Mouse (Mus musculus) embryonic facial prominence, embryonic 11.5 days (tissue): ENCODE measurements at regions not wholly inside any gene's neighbourhood (a gene's known extent, or its start where the extent isn't known, plus 50 kb on each side); places are given as distances from the start of the nearest gene placed in this dataset.
A peak's percentile ranks its signal among the peaks of the same experiment; 100 is the strongest.

ENCODE experiments used
- ATAC-seq: fragments of 200-750 bp; cut with Nextera tagmentation; replicated peaks from 2 replicates; pipeline ENCODE4 v1.8.0; 2017; ENCODE audit warnings: low read depth; ENCODE audit not compliant: insufficient number of reproducible peaks, low FRiP score, low TSS enrichment
- DNase-seq: peaks from one replicate; pipeline ENCODE4 v3.0.0-alpha.2; 2015; ENCODE audit warnings: low spot score
- H3K27ac ChIP-seq: fragments of 300-500 bp; sonication (generic); replicated peaks from 2 replicates; pipeline ENCODE4 v1.5.1; 2014; ENCODE audit warnings: mild to moderate bottlenecking, low read depth, low read length, control low read depth
- H3K27me3 ChIP-seq: fragments of 300-500 bp; sonication (generic); 2 replicates; pipeline ENCODE4 v1.6.1; 2014; ENCODE audit warnings: mild to moderate bottlenecking, low read length, moderate library complexity, mixed read lengths; ENCODE audit not compliant: control insufficient read depth, insufficient read depth
- H3K36me3 ChIP-seq: fragments of 300-500 bp; sonication (generic); replicated peaks from 2 replicates; pipeline ENCODE4 v1.6.1; 2014; ENCODE audit warnings: low read depth, mild to moderate bottlenecking, low read length, moderate library complexity, mixed read lengths; ENCODE audit not compliant: control insufficient read depth, insufficient read depth
- H3K4me1 ChIP-seq: fragments of 300-500 bp; sonication (generic); 2 replicates; pipeline ENCODE4 v1.6.1; 2014; ENCODE audit warnings: low read length, mixed read lengths; ENCODE audit not compliant: control insufficient read depth, insufficient read depth
- H3K4me2 ChIP-seq: fragments of 300-500 bp; sonication (generic); 2 replicates; pipeline ENCODE4 v1.6.1; 2014; ENCODE audit warnings: low read depth, mild to moderate bottlenecking, control low read depth, low read length, moderate library complexity
- H3K4me3 ChIP-seq: fragments of 300-500 bp; sonication (generic); 2 replicates; pipeline ENCODE4 v1.5.1; 2014; ENCODE audit warnings: low read depth, low read length, control low read depth
- H3K9ac ChIP-seq: fragments of 300-500 bp; sonication (generic); replicated peaks from 2 replicates; pipeline ENCODE4 v1.6.1; 2014; ENCODE audit warnings: mild to moderate bottlenecking, control low read depth, low read length
- H3K9me3 ChIP-seq: fragments of 300-500 bp; sonication (generic); replicated peaks from 2 replicates; pipeline ENCODE4 v1.6.1; 2016; ENCODE audit warnings: mild to moderate bottlenecking, low read length, inconsistent platforms, mixed read lengths; ENCODE audit not compliant: control insufficient read depth
- WGBS: fragments of 180-500 bp; shearing (Covaris S2); extraction: QIAGEN DNeasy Blood & Tissue Kit; methylation state at CpG from one replicate; pipeline ENCODE4 v1.1.7; 2014; 5-methylcytosine and 5-hydroxymethylcytosine counted together

- Histone ChIP-seq H3K9me3 (no peaks in the 10 kb centered on the region), H3K27ac (no peak overlapping the region), H3K4me2 (no peak overlapping the region), H3K4me3 (no peak overlapping the region), H3K9ac (no peak overlapping the region), H3K36me3 (no peaks in the 10 kb centered on the region), H3K4me1 (no peaks in the 10 kb centered on the region), H3K27me3 (no peaks in the 10 kb centered on the region)
- DNase-seq (peak; percentile 81), ATAC-seq (peak; percentile 63)
- WGBS: 27% methylated on average over 7 of the region's 7 CpGs
Measured at GRCm38 (mm10) chr9:47280146-47280545, 249.8 kb upstream of the Cadm1 start.

GRCm38 (mm10) chr9:47280598-47280997, 249.4 kb upstream of the Cadm1 start:
- H3K9ac ChIP-seq: no peak overlapping the region
- H3K27ac ChIP-seq: no peak overlapping the region
- ATAC-seq: peak; percentile 4; the same call in 1 of the 2 replicates
- no peaks in the 10 kb centered on the region for H3K9me3 ChIP-seq
- peak; percentile 27 for DNase-seq
- no peak overlapping the region for H3K4me2 ChIP-seq
- no peaks in the 10 kb centered on the region for H3K27me3 ChIP-seq
- 33% methylated on average over 8 of the region's 8 CpGs for WGBS
- no peaks in the 10 kb centered on the region for H3K36me3 ChIP-seq
- no peak overlapping the region for H3K4me3 ChIP-seq
- no peaks in the 10 kb centered on the region for H3K4me1 ChIP-seq

DNA sequence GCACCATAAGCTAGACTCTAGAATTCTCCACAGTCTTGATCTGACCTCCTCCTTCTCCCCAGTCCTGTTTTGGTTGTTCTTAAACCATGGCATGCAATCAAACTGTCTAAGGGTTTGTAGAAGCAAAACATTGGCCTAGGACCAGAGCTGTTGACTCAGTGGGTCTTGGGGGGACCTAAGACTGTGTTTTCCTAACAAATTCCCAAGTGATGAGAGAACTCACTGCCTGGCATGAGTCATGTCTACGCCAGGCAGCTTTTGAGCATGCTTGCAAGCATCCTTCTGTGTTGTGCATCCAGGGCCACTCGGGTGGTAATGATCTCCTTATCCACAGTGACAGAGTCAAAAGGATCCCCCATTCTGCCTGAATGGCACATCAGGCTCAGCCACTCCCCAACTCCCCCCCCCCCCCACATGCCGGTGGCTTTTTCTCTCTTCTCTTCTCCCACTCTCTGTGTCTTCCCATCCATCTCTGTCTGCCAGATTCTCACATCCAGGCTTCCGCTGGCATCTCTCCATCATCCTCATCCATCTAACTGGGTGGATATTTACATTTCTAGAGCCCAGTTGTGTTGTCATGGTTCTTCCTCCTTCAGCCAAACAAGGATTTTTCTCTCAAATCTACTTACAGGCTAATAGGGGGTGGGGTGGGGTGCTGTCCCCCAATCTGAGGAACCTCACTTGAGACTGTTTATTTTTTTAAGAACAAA, 246.1 kb upstream of the Cadm1 start:
- Histone ChIP-seq H3K9ac (no peak overlapping the region), H3K27ac (no peak overlapping the region), H3K36me3 (no peaks in the 10 kb centered on the region), H3K9me3 (no peaks in the 10 kb centered on the region), H3K4me2 (no peak overlapping the region), H3K27me3 (no peaks in the 10 kb centered on the region), H3K4me3 (no peak overlapping the region), H3K4me1 (no peaks in the 10 kb centered on the region)
- DNase-seq (no peak), ATAC-seq (no peak)
- 87% methylated on average over 4 of the region's 4 CpGs for WGBS

DNA sequence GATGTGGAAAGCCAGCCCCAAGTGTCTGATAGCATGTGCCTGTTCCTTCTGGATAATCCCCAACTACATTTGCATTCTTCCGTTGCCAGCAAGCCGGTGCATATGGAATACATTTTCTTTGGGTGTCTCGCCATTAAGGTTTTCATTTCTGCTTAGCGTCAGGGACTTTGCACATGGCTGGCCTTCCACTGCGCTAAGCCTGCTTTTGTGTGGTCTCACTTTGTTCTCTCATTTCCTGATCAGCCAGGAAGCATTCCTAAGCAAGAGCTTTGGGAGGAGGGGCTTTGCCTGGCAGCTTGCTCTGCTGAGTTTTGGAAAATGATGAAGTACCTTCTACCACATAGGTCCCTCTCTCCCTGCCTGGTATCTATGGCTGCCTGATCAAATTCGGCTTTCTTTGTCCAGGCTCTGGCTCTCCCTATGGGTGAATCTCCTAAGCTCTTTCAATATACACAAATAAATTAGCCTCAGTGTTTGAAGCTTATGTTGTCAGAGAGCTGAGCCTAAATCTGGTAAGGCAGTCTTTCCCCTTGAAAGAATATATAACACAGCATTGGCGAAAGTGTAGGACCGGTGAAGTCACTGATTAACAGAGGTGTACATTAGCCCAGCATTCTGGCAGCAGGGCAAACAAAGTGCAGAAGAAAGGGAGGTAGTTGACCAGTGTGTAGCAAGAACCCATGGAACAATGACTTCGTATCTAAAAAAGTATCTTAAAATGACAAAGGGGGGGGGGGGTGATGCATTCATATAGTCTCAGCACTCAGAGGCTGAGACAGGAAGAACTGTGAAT, 242.8 kb upstream of the Cadm1 start:
- ATAC-seq: 0 out of 2 replicates have a peak, but pooled peaks have one; percentile 56
- H3K27ac ChIP-seq: no peak overlapping the region

DNA sequence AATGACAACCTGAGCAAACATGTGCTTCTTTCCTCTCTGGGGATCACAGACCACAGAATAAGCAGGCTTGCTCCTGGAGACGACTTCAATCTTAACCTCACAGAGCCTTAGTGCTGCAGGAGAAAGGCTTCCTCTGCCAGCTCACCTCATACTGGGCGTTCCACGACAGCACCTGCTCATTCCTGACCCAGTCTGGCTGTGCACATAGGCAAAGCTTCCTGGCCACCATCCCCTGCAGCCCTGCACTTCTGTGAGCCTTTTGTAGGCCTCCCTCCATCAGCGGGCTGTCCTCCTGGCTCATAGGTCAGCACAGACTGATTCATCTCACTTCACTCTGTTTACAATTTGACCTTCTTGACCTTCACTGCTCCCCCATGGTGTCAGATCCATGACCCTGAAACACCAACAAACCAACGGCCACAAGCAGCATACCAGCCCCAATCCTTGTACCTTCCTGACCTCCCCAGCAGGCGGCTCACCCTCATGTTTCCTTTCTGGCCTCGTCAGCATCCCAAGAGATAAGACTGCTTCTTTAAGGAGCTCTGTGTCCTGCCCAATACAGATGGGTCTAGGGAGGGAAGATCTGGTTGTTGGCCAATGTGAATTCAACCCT, 241.3 kb upstream of the Cadm1 start:
- H3K4me2 ChIP-seq: no peak overlapping the region
- H3K4me3 ChIP-seq: no peak overlapping the region
- H3K27ac ChIP-seq: no peak overlapping the region
- no peaks in the 10 kb centered on the region for H3K27me3 ChIP-seq
- 38% methylated on average over 7 of the region's 7 CpGs for WGBS
- no peak for ATAC-seq
- no peaks in the 10 kb centered on the region for H3K9me3 ChIP-seq
- H3K36me3 ChIP-seq: no peaks in the 10 kb centered on the region
- DNase-seq: no peak
- no peaks in the 10 kb centered on the region for H3K4me1 ChIP-seq
- H3K9ac ChIP-seq: no peak overlapping the region

More for the DNA sequence above, 242.8 kb upstream of the Cadm1 start:
- no peaks in the 10 kb centered on the region for H3K9me3 ChIP-seq
- H3K27me3 ChIP-seq: no peaks in the 10 kb centered on the region
- no peaks in the 10 kb centered on the region for H3K4me1 ChIP-seq
- H3K4me3 ChIP-seq: no peak overlapping the region
- peak; percentile 85 for DNase-seq
- no peak overlapping the region for H3K9ac ChIP-seq
- no peaks in the 10 kb centered on the region for H3K36me3 ChIP-seq
- 46% methylated on average over 9 of the region's 9 CpGs for WGBS
- H3K4me2 ChIP-seq: no peak overlapping the region

- Histone ChIP-seq H3K4me1 (no peaks in the 10 kb centered on the region), H3K4me3 (no peak overlapping the region), H3K27me3 (no peaks in the 10 kb centered on the region), H3K9ac (no peak overlapping the region), H3K4me2 (no peak overlapping the region), H3K36me3 (no peaks in the 10 kb centered on the region), H3K27ac (no peak overlapping the region), H3K9me3 (no peaks in the 10 kb centered on the region)
- DNase-seq (no peak), ATAC-seq (no peak)
- 64% methylated on average over 1 of the region's 1 CpGs for WGBS
Measured at GRCm38 (mm10) chr9:47300633-47301032, 229.3 kb upstream of the Cadm1 start.

DNA sequence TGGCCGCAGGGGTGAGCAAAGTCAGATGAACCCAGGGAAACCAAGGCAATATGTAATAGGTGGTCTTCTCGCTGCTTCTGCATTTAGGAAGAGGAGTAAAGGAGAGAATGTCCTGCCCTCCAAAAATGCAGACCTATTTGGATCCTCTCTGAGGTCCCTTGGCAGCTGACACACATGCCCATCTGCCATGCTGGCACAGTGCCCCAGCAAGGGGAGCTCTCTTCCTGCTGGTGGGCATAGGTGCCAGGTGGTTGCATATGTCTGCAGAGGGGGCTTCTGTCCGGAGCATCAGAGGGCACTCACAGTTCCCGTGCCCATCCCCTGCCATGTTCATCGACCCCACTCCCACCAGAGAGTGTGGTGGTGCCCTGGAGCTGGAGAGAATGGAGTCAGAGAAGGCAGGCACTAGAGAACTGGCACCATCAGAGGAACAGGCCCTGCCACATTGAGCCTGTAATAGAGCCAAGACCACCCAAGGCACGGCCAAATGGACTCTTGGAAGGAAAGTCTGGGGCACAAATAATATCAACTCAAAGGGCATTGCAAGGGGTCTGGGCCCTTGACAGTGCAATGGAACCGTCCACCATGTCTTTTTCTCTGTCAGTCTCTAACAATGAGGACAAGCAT, 222.7 kb upstream of the Cadm1 start:
- Histone ChIP-seq H3K27ac (no peak overlapping the region), H3K4me1 (no peaks in the 10 kb centered on the region), H3K9me3 (no peaks in the 10 kb centered on the region), H3K4me2 (no peak overlapping the region), H3K9ac (no peak overlapping the region), H3K27me3 (no peaks in the 10 kb centered on the region), H3K36me3 (no peaks in the 10 kb centered on the region), H3K4me3 (no peak overlapping the region)
- ATAC-seq (no peak), DNase-seq (no peak)
- 88% methylated on average over 7 of the region's 7 CpGs for WGBS
